Mouse (Mus musculus): ENCODE data around the gene Tet3. TPM values are rescaled to one million over a fixed set of nuclear protein-coding genes. Genes with fewer than 3 reads are reported as not detected.

The Tet3 gene
- polyA plus RNA-seq (2021; fragmentation: Nextera tagmentation), result 5.7 and 10.3 TPM in 2 replicates
- long read RNA-seq, experiment 1, full-length matches to known transcripts, result 1 of 38 reads
- long read RNA-seq, experiment 1, partial matches to known transcripts, result 8 of 38 reads
- long read RNA-seq, experiment 1, other reads (novel, unspliced or antisense), result 29 of 38 reads
- long read RNA-seq, experiment 2, partial matches to known transcripts, result 5 of 13 reads
- long read RNA-seq, experiment 2, other reads (novel, unspliced or antisense), result 8 of 13 reads

GRCm38 (mm10) chr6:83459034-83459644 is at the start of gene Tet3:
Gene Tet3 (minus strand): TSS chr6:83459084.

GRCm38 (mm10) chr6:83506258-83507167 is 47.6 kb upstream of the Tet3 start, which contains the start of gene Dguok:
Gene Dguok (minus strand): TSS chr6:83506969.

GRCm38 (mm10) chr6:83348873-83349272 is 110.0 kb downstream of the Tet3 start, which contains the start of gene Bola3:
Gene Bola3 (plus strand): TSS chr6:83349147.

GRCm38 (mm10) chr6:83325525-83326393 is 133.1 kb downstream of the Tet3 start, which contains the start of the genes Mthfd2 and Mob1a:
Gene Mthfd2 (minus strand): TSS chr6:83325908.
Gene Mob1a (plus strand): TSS chr6:83326016.

Other genes with a start within 250 kb of the Tet3 start
- gene Slc4a5, start 239.3 kb downstream of the Tet3 start, polyA plus RNA-seq (2021; fragmentation: Nextera tagmentation), result 0.13 TPM in 1 of 2 replicates, not detected in the other
- gene Mthfd2, start 133.2 kb downstream of the Tet3 start, polyA plus RNA-seq (2021; fragmentation: Nextera tagmentation), result 14.2 and 17.4 TPM in 2 replicates
- gene Mob1a, start 133.1 kb downstream of the Tet3 start, polyA plus RNA-seq (2021; fragmentation: Nextera tagmentation), result 13.1 and 25.9 TPM in 2 replicates
- gene Bola3, start 109.9 kb downstream of the Tet3 start, polyA plus RNA-seq (2021; fragmentation: Nextera tagmentation), result 228 and 281 TPM in 2 replicates
- gene Dguok, start 47.9 kb upstream of the Tet3 start, polyA plus RNA-seq (2021; fragmentation: Nextera tagmentation), result 51.5 and 52.4 TPM in 2 replicates
- gene Actg2, start 77.2 kb upstream of the Tet3 start, polyA plus RNA-seq (2021; fragmentation: Nextera tagmentation), result 0.16 TPM in 1 of 2 replicates, not detected in the other
- 33.7 and 35.5 TPM in 2 replicates for gene Stambp, start 113.6 kb upstream of the Tet3 start, polyA plus RNA-seq (2021; fragmentation: Nextera tagmentation)
- gene Clec4f, start 197.1 kb upstream of the Tet3 start, polyA plus RNA-seq (2021; fragmentation: Nextera tagmentation), result not detected in 2 replicates
- not detected in 2 replicates for gene Cd207, start 218.8 kb upstream of the Tet3 start, polyA plus RNA-seq (2021; fragmentation: Nextera tagmentation)

Data from left cerebral cortex, adult 6 months (tissue).